Mouse (Mus musculus) hindbrain, embryonic 12.5 days (tissue): ENCODE data around the gene Elk3. TPM values are rescaled to one million over a fixed set of nuclear protein-coding genes. Genes with fewer than 3 reads are reported as not detected.

Experiments used
- ATAC-seq: fragments of 200-750 bp; cut with Nextera tagmentation; 2 replicates; pipeline ENCODE4 v1.8.0; 2017; ENCODE audit warnings: moderate TSS enrichment; ENCODE audit not compliant: low FRiP score
- H3K27ac ChIP-seq: fragments of 300-500 bp; sonication (generic); 2 replicates; pipeline ENCODE4 v1.5.1; 2016; ENCODE audit warnings: mild to moderate bottlenecking
- H3K27me3 ChIP-seq: fragments of 300-500 bp; sonication (generic); 2 replicates; pipeline ENCODE4 v1.6.1; 2016; ENCODE audit warnings: mild to moderate bottlenecking
- H3K36me3 ChIP-seq: fragments of 300-500 bp; sonication (generic); 2 replicates; pipeline ENCODE4 v1.6.1; 2016; ENCODE audit warnings: mild to moderate bottlenecking
- H3K4me1 ChIP-seq: fragments of 300-500 bp; sonication (generic); 2 replicates; pipeline ENCODE4 v1.6.1; 2016
- H3K4me2 ChIP-seq: fragments of 300-500 bp; sonication (generic); replicated peaks from 2 replicates; pipeline ENCODE4 v1.6.1; 2016; ENCODE audit warnings: mild to moderate bottlenecking
- H3K4me3 ChIP-seq: fragments of 300-500 bp; sonication (generic); 2 replicates; pipeline ENCODE4 v1.5.1; 2016; ENCODE audit warnings: mild to moderate bottlenecking
- H3K9ac ChIP-seq: fragments of 300-500 bp; sonication (generic); 2 replicates; pipeline ENCODE4 v1.6.1; 2016; ENCODE audit warnings: mild to moderate bottlenecking, moderate library complexity
- H3K9me3 ChIP-seq: fragments of 300-500 bp; sonication (generic); replicated peaks from 2 replicates; pipeline ENCODE4 v1.6.1; 2016; ENCODE audit warnings: mild to moderate bottlenecking
- WGBS: fragments of 180-500 bp; shearing (Covaris S2); methylation state at CpG from one replicate; pipeline ENCODE4 v1.1.7; 2016; 5-methylcytosine and 5-hydroxymethylcytosine counted together
- polyA plus RNA-seq: library from polyadenylated mRNA; unstranded; fragments of >200 nt; fragmentation: Nextera tagmentation; extraction: Ambion mirVana; gene quantifications from 2 replicates; pipeline ENCODE4 v1.2.1, GENCODE M21; 2016

The Elk3 gene
- polyA plus RNA-seq, 1 experiment from 2014 or later: 20.9 TPM

DNA sequence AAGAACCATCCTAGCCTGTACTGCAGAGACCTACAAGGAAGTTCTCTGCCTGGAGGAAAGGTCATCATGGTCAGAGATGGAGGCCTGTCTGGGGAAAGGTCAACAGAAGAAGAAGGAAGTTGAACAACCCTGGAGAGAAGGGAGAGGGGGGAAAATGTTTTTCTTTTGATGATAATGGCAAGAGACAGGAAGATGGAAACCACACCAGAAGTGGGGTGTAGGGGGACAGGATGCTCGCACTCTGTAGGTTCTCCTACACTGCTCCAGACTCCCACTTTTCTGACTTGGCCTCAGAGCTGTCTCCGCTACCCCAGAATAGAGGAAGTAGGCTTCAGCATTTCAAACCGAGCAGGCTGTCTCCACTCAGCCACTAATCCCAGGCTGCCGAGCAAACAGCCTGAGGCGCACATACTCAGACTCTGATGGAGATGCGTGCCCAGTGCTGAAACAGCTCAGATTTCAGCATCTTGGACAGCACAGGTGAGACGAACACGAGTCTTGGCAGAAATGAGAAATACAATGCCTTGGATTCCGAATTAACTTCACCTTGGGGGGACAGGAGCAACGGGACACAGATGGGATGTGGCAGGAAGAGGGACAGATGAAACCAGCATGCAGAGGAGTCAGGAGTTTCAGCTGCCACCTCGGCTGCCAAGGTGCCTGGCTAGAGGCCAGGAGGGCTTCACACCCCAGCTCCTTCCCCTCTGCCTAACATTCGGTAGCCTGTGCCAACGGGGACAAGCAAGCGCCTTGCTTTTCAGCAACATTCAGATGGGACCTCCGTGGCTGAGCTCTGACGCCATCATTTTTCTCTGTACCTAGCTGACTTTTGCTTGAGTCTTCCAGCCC, 49.6 kb downstream of the Elk3 start:
- H3K4me2 ChIP-seq: peak overlapping the region; percentile 33
- 26% methylated on average over 16 of the region's 16 CpGs for WGBS
- H3K36me3 ChIP-seq: 0 out of 2 replicates have a peak, but pooled peaks cover 4% of the 10 kb centered on the region
- no peaks in the 10 kb centered on the region for H3K27me3 ChIP-seq
- H3K4me3 ChIP-seq: no peak overlapping the region
- ATAC-seq: peak; percentile 27; the same call in 1 of the 2 replicates
- peak overlapping the region; percentile 41; the same call in 1 of the 2 replicates for H3K27ac ChIP-seq
- no peaks in the 10 kb centered on the region for H3K9me3 ChIP-seq
- peaks cover 38% of the 10 kb centered on the region for H3K4me1 ChIP-seq
- H3K9ac ChIP-seq: 0 out of 2 replicates have a peak overlapping the region, but pooled peaks have one; percentile 13

DNA sequence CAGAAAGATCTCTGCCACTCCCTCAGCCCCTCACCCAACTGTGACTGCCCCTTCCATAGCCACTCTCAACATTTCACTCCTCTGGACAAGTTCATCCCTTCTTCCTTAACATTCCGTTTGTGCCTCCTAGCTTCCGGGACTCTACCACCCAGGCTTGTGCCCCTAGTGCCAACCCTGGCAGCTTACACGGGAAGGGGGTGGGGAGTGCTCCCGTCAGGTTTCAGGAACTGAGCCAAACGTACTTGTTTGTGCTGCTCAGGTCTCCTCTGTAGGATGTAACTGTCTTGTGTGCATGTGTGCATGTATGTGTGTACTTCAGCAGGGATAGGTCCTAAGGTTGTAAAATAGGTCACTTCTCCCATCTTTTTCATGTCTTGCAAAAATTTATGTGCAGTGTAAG, 51.1 kb downstream of the Elk3 start:
- Histone ChIP-seq H3K27ac (no peak overlapping the region), H3K4me3 (no peak overlapping the region), H3K27me3 (no peaks in the 10 kb centered on the region), H3K4me1 (peaks cover 49% of the 10 kb centered on the region), H3K9me3 (no peaks in the 10 kb centered on the region), H3K36me3 (no peaks in the 10 kb centered on the region), H3K9ac (no peak overlapping the region), H3K4me2 (no peak overlapping the region)
- ATAC-seq: no peak
- 80% methylated on average over 5 of the region's 5 CpGs for WGBS

DNA sequence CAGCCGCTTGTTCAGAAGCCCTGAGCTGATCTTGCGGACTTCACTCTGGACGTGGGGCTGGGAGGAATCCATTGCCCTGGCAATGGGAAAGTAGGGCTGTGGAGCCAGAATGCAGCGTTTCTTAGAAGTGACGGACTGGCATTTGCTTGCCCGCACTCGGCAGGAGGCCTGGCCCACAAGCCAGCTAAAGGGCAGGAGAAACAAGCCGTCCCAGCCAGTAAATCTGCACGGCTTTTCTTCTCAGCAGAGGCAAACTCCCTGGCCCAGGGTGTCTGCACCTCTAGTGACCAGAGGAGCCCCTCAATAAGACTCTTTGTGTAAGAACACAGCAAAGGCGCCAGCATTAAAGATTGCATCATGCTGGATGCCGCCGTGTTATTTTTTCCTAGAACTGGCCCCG, 55.6 kb downstream of the Elk3 start:
- Histone ChIP-seq H3K4me1 (peaks cover 21% of the 10 kb centered on the region), H3K4me2 (no peak overlapping the region), H3K9ac (no peak overlapping the region), H3K27ac (peak overlapping the region; percentile 45; the same call in 1 of the 2 replicates), H3K9me3 (no peaks in the 10 kb centered on the region), H3K36me3 (no peaks in the 10 kb centered on the region), H3K4me3 (no peak overlapping the region), H3K27me3 (no peaks in the 10 kb centered on the region)
- WGBS: 24% methylated on average over 13 of the region's 13 CpGs
- ATAC-seq: no peak

DNA sequence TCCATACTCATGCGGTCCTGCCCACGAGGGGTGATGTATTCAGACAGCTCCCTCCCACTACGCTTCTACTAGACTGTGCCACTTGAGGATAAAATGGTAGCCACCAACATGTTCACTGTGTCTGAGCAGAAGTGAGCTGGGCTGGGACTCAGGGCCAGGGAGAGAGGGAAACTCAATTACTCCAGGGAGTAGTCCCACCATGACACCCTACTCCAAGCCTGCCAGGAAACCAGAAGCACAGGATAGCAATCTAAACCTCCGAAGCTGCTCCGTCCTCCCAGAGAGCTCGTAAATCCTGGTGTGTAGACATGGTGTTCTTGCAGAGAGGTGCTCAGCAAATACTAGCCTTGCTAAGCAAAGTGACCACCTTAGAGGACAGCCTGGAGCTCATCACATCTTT, 57.8 kb downstream of the Elk3 start:
- ATAC-seq: no peak
- Histone ChIP-seq H3K9ac (no peak overlapping the region), H3K27ac (no peak overlapping the region), H3K4me2 (no peak overlapping the region), H3K36me3 (peaks cover 9% of the 10 kb centered on the region; the same call in 1 of the 2 replicates), H3K4me1 (peaks cover 21% of the 10 kb centered on the region), H3K4me3 (no peak overlapping the region), H3K9me3 (no peaks in the 10 kb centered on the region), H3K27me3 (no peaks in the 10 kb centered on the region)
- WGBS: 93% methylated on average over 6 of the region's 6 CpGs

DNA sequence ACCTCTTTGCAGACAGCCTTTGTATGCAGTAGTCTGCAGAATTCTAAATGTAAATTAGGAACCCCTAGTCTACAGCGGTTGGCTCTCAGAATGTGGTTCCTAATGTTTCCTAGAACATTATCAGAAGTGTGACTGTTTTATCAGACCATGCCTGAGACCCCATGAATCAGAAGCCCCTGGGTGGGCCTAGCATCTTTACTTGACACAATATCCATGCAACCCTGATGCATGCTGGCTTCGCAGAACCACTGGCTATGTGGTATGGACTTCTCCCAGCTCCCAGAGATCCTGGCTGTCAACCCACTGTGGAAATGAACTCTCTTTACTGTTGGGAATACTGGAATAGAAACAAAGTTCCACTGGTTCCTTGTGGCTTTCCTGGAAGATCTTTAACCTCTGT, 58.3 kb downstream of the Elk3 start:
- ATAC-seq: no peak
- H3K9ac ChIP-seq: no peak overlapping the region
- no peak overlapping the region for H3K4me2 ChIP-seq
- H3K27me3 ChIP-seq: no peaks in the 10 kb centered on the region
- peaks cover 21% of the 10 kb centered on the region for H3K4me1 ChIP-seq
- H3K27ac ChIP-seq: no peak overlapping the region
- peaks cover 12% of the 10 kb centered on the region; the same call in 1 of the 2 replicates for H3K36me3 ChIP-seq
- 94% methylated on average over 2 of the region's 2 CpGs for WGBS
- no peak overlapping the region for H3K4me3 ChIP-seq
- no peaks in the 10 kb centered on the region for H3K9me3 ChIP-seq

DNA sequence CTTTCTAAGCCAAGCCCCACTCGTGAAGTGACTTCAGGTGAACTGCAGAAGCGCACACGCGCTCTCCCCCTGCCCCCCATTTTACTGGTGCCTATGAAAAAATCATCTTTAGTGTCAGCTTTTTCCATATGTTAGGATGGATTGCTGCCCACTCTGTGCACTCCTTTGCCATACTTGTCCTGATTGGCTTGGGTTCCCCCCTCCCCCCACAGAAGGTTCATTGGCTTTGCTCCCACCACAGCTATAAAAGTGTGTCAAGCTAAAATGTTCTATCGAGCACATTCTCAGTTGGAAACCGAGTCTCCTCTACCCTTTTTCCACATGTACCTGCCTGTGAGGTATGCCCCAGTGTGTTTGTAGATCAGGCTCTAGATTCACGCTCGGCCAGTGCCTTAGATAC, 59.5 kb downstream of the Elk3 start:
- Histone ChIP-seq H3K4me2 (no peak overlapping the region), H3K9me3 (no peaks in the 10 kb centered on the region), H3K27me3 (no peaks in the 10 kb centered on the region), H3K9ac (no peak overlapping the region), H3K4me3 (no peak overlapping the region), H3K27ac (no peak overlapping the region), H3K4me1 (peaks cover 19% of the 10 kb centered on the region), H3K36me3 (peaks cover 15% of the 10 kb centered on the region; the same call in 1 of the 2 replicates)
- no peak for ATAC-seq
- 92% methylated on average over 8 of the region's 8 CpGs for WGBS

DNA sequence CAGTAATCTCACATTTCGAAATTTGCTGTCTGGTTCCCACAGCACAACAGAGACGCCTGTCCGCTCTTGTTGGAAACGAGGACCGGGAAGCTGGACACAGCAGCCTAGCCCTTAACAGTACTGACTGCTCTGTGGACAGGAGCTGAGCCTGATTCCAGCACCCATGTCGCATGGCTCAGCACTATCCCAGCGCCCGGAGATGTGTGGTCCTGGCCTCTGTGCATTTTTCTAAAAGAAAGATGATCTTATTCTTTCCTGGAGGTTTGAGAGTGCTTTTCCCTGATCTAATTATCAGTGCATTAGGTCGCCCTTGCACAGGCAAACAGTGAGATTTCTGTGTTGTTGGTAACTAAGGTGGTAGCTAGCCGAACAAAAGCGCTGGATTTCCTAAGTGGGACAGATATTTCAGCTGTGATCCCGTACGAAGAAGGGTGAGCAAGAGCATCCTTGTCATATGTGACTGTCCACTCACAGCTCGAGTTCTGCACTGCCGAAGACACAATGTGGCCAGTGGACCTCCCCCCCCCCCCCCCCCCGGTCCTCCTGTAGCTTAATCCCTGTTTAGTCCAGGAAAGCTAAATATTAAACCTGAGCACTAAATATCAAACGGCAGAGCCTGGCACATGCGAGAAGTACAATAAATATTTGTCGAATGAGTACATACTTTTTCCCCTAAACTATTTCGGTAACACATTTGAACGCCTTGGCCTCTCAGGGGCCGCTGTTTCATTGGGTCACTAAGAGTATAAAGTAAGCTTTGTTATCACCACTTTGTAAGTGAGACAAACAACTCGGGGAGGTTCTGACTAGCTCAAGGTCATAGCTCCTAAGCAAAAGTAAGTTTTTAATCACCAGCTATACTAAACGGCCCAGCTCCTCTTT, 60.3 kb downstream of the Elk3 start:
- H3K36me3 ChIP-seq: peaks cover 15% of the 10 kb centered on the region; the same call in 1 of the 2 replicates
- WGBS: 84% methylated on average over 24 of the region's 24 CpGs
- H3K4me3 ChIP-seq: no peak overlapping the region
- no peak overlapping the region; the same call in 1 of the 2 replicates for H3K27ac ChIP-seq
- no peak overlapping the region for H3K9ac ChIP-seq
- H3K4me2 ChIP-seq: no peak overlapping the region
- no peak for ATAC-seq
- no peaks in the 10 kb centered on the region for H3K27me3 ChIP-seq
- no peaks in the 10 kb centered on the region for H3K9me3 ChIP-seq
- peaks cover 17% of the 10 kb centered on the region for H3K4me1 ChIP-seq

DNA sequence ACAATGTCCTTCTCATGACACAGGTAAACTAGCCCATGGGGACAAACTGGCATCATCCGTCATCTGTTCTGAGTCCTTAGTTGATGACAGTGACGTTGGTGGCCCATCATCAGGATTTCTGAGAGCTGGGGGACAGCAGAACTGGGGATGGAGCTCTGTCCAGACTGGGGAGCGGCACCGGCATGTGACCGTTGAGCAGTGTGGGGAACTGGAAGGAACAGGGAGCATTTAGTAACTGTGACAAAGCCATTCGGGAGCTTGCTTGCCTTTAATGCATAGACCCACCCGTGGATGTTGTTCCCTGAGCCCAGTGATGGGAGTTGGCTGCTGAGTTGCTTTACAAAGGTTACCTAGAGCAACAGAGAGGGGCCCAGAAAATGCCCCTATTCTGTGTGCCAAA, 61.0 kb downstream of the Elk3 start:
- 65% methylated on average over 7 of the region's 7 CpGs for WGBS

DNA sequence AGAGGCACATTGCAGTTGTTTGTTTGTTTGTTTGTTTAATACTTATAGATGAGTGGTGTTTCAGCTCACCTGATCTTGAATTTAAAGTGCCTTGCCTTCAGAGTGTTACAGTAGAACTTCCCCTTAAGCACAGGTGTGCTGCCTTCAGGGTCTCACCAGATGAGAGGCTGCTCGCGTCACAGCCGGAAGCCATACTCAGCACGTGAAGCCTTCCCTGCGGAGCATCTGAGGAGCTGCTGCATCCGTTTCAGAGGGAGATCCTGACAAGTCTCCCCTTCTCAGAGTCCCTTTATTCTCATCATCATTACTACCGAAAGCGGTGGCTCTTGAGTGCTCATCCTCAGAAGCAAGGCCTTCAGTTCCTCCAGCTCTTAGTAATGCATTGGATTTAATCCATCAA, 62.5 kb downstream of the Elk3 start:
- WGBS: 80% methylated on average over 8 of the region's 8 CpGs
- peaks cover 15% of the 10 kb centered on the region; the same call in 1 of the 2 replicates for H3K36me3 ChIP-seq
- peaks cover 5% of the 10 kb centered on the region; the same call in 1 of the 2 replicates for H3K4me1 ChIP-seq
- no peak overlapping the region for H3K27ac ChIP-seq
- no peak overlapping the region for H3K4me3 ChIP-seq
- no peaks in the 10 kb centered on the region for H3K27me3 ChIP-seq
- H3K9me3 ChIP-seq: no peaks in the 10 kb centered on the region
- no peak overlapping the region for H3K4me2 ChIP-seq
- ATAC-seq: no peak
- no peak overlapping the region for H3K9ac ChIP-seq

More for the DNA sequence above, 61.0 kb downstream of the Elk3 start:
- Histone ChIP-seq H3K9ac (no peak overlapping the region), H3K4me3 (no peak overlapping the region), H3K27me3 (no peaks in the 10 kb centered on the region), H3K36me3 (peaks cover 15% of the 10 kb centered on the region; the same call in 1 of the 2 replicates), H3K9me3 (no peaks in the 10 kb centered on the region), H3K4me1 (peaks cover 9% of the 10 kb centered on the region), H3K4me2 (no peak overlapping the region), H3K27ac (no peak overlapping the region)
- no peak for ATAC-seq

DNA sequence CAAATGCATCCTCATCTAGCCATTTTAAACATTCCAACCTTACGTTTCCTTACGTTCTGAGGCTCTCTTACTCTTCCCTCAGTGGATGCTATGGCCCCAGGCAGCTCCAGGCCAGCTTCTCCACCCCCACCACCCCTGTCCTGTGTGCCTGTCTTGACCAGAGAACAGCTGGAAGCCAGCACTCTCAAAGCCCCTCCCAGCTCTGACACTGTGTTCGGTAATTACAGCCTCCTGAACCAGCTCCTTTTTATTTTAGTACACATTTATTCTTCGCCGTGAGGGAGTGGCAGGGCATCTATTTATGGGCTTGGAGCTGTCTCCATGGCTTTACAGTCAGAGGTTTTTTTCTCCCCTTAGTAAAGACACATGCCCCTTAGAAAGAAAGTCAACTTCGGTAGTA, 63.0 kb downstream of the Elk3 start:
- no peak overlapping the region for H3K4me2 ChIP-seq
- no peak overlapping the region for H3K27ac ChIP-seq
- peaks cover 5% of the 10 kb centered on the region; the same call in 1 of the 2 replicates for H3K4me1 ChIP-seq
- no peaks in the 10 kb centered on the region for H3K27me3 ChIP-seq
- ATAC-seq: no peak
- peaks cover 15% of the 10 kb centered on the region; the same call in 1 of the 2 replicates for H3K36me3 ChIP-seq
- no peak overlapping the region for H3K4me3 ChIP-seq
- no peaks in the 10 kb centered on the region for H3K9me3 ChIP-seq
- no peak overlapping the region for H3K9ac ChIP-seq
- WGBS: 55% methylated on average over 6 of the region's 6 CpGs

DNA sequence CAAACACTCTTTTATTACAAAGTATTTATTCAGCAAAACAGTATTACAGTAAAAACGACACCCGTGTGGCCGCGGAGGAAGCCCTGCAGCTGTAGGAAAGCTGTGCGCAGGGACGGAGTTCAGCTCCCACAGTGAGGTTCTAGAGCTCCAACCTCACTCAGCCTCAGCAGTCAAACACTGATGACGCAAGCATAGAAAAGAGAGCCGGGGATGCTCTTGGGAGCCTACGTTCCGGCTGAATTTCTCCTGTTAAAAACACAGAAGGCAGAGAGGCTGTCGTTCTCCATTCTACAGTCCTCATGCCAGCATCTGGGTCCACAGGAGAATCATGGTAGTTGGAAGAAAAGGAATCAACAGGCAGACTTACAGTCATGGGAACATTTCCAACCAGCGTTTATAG, 63.5 kb downstream of the Elk3 start:
- H3K9ac ChIP-seq: no peak overlapping the region
- H3K4me2 ChIP-seq: no peak overlapping the region
- ATAC-seq: no peak
- H3K9me3 ChIP-seq: no peaks in the 10 kb centered on the region
- peaks cover 5% of the 10 kb centered on the region; the same call in 1 of the 2 replicates for H3K4me1 ChIP-seq
- H3K27ac ChIP-seq: no peak overlapping the region
- 85% methylated on average over 12 of the region's 12 CpGs for WGBS
- H3K36me3 ChIP-seq: peaks cover 15% of the 10 kb centered on the region; the same call in 1 of the 2 replicates
- H3K27me3 ChIP-seq: no peaks in the 10 kb centered on the region
- H3K4me3 ChIP-seq: no peak overlapping the region
